Mouse (Mus musculus) cerebellum, postnatal 14 days (tissue): ENCODE results near the gene Foxa3.

Experiments used
- DNase-seq, 2 experiments: peaks; one replicate each; pipeline ENCODE4 v3.0.0; 2021; ENCODE audit warnings: mixed read lengths in 2 of 2

Foxa3 gene

DNA sequence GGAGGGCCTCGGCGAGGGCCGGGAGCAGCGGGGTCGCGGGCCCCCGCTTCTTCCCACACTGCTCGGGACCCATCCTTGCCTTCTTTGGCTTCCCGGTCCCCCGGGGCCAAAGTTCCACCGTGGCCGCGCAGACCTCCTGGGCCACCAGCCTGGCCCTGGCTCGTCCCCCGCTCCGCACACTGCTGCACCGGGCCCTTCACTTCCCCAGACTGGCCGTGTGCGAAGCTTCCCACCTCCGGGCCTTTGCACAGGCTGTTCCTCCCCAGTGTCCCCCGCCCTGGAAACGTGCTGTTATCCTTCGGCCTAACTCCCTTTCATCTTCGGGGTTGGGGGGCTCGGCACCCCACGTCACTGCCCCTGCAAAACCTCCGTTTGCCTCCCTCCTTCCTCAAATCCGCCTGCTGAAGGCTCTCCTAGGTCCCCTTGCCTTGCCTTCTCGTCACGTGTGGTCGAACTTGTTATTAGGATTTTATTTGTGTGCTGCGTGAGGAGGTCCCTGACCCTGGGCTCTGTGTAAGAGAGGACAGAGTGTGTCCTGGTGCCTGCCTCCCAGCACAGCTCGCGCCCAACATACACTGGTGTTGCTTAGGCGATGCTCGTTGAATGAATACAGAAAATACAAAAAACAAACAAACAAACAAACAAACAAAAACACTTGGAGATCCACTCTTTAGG lies 1.4 kb upstream of the Foxa3 start:
- peak; percentile 63 to 68 for DNase-seq

DNA sequence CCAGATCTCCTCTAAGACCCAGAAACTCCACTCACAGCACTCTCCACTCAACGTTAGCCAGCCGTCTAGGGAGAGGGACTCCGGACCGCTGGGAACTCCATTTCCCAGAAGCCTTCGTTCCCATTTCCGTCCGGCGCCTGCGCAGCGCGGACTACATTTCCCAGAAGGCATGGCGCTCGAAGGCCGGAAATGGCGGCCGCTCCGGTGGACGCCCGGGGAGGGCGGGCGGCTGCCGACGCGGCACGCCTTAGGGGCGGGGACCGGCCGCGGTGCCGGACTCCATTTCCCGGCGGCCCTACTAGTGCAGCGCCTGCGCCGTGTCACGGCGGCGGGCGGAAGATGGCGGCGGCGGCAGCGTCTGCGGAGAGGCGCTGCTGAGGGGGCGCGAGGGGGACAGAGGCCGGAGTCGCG lies 763 bp upstream of the Foxa3 start, which contains the start of gene Sympk:
Gene Sympk, plus strand, starts transcription at position 282 of the 411 bp plus-strand sequence.
- DNase-seq = peak; percentile 94 to 96

DNA sequence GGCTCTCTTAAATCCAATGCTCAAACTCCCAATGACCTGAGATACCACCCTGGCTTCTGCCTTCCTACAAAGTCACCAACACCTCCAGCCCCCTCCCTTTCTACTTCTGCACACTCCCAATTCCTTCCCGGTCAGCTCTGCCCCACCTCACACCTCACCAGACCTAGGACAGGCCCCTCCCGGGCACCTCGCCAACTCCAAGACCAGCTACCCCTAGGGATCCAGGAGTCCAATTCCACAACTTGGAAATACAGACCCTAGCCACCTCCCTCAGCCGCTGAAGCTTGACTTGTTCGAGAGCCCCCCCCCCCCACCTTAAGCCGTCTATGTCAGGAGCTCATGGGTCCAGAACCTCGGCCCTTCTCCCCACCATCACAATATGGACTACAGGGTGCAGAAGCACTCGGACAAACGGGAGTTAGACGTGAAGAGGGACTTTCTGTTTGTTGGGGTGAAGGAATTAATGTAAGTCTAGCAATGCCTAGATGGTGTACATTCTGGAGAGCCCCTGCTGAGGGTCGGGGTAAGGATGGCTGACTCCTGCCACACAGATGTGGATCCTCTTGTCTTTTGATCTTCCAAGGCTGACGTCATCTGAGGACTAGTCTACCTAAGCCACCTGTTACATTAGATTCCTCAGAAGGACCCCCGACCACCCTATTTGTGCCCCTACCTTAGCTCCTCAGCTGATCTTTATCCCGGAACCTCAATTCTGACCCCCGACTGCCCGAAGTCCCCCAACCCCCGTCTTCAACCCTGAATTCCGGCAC lies 964 bp downstream of the Foxa3 start:
- DNase-seq = peak in 1 of 2 experiments; percentile 47

DNA sequence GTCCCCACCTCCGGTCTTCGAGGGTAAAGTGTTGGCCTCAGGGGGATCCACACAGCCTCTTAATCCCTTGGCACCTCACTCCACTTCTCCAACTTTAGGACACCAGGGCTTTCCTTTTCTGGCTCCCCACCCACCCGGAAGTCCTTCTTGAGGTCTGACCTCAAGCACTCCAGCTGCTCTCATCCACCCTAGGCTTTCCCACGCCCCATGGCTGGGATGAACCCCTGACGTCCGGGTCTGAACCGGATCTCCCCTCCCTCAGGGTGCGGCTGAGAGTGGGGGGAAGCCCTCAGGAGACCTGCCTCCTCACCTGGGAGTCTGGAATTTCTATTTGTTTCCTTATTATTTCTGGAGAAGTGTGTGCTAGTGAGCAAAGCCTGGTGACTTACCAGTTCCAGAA lies 2.3 kb downstream of the Foxa3 start:
- DNase-seq = no peak

DNA sequence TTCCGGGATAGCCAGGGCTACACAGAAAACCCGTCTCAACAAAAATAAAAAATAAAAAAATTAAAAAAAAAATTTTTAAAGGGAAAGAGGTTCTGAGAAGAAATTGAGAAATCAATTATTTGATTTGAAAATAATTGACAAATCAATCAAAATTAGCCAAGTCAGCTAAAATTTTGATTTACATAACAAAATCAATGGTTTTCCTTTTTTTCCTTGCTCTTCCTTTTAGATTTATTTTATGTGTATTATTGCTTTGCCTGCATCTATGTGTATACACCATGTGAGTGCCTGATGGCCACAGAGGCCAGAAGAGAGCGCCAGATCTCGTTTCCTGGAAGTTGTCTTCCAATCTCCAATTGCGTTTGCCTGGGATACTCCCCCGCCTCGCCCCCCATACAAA lies 5.4 kb downstream of the Foxa3 start:
- DNase-seq = no peak

DNA sequence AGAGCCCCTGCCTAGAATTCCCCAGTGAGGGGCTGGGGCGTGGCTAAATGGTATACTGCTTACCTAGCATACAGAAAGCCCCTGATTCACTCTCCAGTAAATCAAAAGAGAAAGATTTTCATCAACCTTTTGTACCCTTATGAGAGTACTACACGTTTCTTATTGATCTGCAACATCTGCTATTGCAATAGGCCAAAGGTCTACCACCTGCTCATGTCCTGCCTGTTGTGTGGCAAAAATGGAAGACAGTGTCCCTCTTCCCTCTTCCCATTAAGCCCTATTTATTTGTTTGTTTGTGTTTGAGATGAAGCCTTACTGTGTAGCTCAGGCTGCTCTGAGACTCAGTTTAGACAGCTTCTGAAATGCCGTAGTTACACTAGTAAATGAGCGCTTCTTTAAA lies 7.3 kb downstream of the Foxa3 start:
- no peak for DNase-seq

DNA sequence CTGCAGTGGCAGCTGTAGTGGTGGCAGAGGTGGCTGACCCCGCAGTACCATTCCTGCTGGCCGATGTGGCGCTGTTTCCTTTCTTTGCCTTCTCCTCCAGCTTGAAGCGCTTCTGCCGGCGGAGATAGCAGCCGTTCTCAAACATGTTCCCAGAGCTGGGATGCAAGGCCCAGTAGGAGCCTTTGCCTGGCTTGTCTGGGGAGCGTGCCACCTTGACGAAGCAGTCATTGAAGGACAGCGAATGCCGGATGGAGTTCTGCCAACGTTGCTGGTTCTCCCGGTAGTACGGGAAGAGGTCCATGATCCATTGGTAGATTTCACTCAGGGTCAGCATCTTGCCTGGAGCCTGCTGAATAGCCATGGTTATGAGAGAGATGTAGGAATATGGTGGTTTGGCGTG lies 8.9 kb downstream of the Foxa3 start:
- no peak for DNase-seq

DNA sequence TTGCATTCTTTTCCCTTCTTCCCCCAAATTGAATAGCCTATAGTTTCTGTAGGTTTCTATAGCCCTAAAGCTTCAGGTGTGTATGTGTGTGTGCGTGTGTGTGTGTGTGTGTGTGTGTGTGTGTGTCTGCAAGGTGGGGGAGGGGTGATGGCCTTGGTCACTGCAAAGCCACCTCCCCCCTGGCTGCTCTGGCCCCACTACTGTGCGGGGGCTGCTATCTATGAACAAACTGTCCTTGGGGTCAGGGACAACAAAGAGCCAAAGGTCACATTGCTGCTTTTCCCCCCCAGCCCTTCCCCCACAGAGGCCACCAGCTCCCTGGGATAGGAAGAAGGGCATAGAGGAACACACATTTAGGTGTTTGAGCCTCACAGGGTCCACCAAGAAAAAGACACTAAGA lies 10.5 kb downstream of the Foxa3 start:
- no peak for DNase-seq

DNA sequence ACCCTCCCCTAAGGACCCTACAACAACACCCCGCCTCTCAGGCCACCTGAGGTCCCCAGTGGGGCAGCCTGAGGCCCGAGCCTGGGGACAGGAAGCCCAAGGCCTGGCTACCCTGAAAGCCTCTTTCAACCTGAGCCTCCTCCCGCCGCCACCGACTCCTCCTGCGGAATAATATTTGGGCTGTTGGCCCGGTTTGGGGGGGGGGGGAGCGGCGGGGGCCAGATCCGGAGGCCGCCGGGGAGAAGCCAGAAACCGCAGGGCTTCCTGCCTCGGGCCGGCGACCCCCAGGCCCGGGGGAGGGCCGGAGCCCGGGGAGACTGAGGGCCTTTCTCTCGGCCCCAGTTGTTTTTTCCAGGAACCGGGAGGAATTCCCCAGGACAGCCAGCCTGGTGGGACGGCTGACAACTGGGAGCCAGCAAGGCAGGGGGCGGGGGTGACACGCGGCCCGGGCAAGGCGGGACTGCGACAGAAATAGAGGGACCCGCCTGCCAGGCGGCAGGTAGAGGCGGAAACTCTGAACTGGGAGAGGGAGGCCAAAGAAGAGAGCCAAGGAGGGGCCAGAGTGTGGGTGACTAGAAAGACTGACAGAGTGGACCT lies 11.2 kb downstream of the Foxa3 start:
- DNase-seq = no peak

DNA sequence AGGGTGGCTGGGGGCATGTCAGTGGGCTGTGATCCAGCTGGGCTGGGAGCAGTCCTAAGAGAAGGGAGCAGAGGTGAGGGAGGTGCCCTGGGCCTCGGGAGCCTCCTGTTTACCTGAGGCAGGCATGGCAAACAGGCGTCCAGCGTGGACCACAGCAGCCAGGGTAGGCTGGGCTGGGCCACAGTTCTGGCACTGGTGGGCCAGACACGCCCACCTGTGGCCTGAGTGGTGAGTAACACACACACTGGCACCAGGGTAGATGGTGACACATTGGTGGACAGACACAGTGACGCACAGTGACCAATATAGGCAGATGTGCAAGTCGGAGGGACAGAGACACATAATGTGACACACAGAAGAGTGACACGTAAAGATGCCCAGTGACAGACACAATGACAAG lies 12.8 kb downstream of the Foxa3 start:
- DNase-seq = no peak

DNA sequence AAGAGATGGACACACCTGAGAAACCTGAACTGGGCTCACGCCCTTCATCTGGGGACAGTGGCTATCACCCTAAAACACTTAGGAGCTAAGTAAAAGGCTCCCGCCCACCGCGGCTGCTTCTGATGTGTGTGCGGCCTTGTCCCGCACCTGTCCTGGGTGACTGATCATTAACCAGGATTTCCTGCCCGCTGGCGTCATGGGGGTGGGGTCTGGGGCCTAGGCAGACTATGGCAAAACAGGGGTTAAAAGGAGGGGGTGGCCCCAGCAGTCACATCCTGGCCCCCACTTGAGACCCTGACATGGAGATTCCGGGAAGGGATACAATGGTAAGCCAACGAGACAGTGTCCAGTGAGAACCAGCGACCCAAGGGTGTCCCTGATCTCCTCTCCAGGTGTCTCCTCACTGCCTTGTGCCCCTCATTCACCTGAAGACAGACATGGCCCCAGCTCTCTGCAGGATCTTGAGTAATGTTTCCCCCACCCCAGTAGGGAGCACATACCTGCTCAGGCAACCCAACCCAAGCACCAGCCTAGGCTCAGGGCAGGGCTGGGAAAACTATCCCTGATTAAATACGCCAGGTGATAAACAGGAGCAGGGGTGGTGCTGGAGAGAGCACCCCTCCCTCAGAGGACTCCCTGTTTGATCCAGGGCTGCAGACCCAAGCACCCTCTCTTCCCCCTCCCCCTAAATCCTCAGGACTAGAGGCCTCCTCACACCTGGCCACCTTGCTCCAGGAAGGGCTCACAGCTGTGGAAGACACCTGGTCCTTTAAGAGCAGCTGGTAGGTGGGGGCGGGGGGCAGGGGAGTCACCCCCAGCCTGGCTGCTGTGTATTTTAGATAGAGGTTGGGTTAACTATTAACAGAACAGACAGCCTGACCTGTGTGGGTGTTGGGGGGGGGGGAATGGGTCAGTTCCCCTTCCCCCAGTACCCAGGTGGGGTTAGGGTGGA lies 16.0 kb downstream of the Foxa3 start:
- DNase-seq = no peak

DNA sequence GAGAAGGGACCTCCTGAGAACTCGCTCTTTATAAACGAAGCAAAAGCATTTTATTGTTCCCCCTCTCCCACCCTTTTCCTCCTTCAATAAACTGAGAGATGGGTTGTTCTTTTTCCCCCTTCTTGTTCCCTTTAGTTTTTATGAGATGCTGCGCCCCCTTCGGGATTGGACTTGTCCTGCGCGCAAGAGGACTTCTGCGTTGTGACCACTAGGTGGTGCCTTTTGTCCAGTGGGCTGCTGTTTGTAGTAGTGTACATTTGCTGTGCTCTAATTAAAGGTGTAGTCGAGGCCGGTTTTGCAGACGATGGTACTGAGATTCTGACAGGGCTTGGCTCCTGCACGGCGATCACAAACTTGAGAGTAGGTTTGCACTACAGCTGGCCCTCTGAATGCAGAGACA lies 16.9 kb downstream of the Foxa3 start:
- peak; percentile 90 to 92 for DNase-seq

DNA sequence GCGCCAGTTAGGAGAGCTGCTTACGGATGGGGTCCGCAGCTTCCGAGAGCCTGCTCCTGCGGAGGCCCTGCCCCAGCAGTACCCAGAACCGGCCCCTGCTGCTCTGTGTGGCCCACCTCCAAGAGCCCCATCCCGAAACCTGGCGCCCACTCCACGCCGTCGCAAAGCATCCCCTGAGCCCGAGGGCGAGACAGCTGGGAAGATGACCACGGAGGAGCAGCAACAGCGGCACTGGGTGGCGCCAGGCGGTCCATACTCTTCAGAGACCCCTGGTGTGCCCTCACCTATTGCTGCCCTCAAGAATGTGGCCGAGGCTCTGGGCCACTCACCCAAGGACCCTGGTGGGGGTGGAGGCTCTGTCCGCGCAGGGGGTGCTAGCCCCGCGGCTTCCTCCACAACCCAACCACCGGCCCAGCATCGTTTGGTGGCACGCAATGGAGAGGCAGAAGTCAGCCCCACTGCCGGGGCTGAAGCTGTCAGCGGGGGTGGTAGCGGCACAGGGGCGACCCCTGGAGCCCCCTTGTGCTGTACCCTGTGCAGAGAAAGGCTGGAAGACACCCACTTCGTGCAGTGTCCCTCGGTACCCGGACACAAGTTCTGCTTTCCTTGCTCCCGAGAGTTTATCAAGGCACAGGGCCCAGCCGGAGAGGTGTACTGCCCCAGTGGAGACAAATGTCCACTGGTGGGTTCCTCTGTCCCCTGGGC lies 17.8 kb downstream of the Foxa3 start:
- peak; percentile 41 to 47 for DNase-seq

DNA sequence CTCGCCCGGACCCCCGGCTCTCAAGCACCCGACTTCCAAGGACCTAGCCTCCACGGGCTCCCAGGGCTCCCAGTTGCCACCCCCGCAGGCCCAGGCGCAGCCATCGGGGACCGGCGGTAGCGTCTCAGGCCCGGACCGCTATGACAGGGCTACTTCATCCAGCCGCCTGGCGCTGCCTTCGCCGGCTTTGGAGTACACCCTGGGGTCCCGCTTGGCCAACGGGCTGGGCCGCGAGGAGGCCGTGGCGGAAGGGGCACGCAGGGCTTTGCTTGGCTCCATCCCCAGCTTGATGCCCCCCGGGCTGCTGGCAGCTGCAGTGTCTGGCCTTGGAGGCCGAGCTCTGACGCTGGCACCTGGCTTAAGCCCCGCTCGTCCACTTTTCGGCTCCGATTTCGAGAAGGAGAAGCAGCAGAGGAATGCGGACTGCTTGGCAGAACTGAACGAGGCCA lies 18.7 kb downstream of the Foxa3 start:
- DNase-seq = peak; percentile 74 to 78

DNA sequence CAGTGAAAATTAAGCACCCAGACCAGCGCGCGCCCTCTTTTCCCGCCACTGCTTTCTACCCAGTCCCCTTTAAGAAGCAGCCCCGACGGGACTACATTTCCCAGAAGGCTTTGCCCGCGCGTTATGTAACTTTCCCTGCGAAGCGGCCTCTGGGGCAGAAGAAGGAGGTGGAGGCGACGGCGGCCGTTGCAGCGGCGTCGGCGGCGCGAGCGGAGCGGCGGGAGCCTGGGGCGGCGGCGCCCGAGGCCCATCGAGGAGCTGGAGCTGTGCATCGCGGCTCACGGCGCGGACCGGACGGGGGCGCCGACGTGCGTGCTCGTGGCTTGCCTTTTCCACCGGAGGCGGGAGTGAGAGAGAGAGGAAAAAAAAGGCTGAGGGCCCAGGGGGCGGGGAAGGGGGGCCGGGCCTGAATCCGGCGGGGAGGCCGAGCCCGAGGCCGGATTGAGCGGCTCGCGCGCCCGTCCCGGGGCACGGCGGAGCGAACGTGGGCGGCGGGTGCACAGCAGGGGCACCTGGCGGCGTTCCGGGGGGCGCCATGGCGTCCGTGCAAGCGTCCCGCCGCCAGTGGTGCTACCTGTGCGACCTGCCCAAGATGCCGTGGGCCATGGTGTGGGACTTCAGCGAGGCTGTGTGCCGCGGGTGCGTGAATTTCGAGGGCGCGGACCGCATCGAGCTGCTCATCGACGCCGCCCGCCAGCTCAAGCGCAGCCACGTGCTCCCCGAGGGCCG lies 19.3 kb downstream of the Foxa3 start, which contains the start of gene Irf2bp1:
Gene Irf2bp1, plus strand, starts transcription at position 143 of the 729 bp plus-strand sequence.
- DNase-seq = peak; percentile 94 to 97

DNA sequence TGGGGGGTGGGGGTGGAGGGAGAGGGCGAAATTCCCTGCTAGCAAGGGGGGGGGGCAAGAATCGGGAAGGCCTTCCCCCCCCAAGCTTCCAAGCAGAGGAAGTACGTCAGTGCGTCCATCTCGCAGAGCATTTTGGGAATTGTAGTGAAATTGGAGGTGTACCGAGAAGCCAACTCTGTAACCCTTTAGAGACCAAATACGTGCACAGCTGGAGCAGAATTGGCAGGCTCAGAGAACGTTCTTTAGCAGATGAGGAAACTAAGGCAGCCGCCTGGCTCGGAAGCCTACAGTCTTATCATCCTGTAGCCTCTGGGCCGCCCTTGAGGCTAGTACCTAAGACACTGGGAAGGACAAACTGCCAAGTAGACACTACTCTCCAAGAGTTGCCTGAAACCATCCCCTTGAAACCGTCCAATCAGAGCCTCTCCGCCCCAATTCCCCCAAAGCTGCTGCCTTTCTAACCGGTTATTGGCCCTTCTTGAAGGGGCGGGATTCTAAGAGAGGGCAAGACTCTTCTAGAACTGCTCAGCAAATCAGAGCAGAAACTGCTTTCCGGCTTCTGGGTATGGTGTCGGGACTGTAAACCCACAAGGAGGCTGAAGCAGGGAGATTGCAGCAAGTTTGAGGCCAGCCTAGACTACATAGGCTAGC lies 20.4 kb downstream of the Foxa3 start:
- peak; percentile 80 to 84 for DNase-seq

DNA sequence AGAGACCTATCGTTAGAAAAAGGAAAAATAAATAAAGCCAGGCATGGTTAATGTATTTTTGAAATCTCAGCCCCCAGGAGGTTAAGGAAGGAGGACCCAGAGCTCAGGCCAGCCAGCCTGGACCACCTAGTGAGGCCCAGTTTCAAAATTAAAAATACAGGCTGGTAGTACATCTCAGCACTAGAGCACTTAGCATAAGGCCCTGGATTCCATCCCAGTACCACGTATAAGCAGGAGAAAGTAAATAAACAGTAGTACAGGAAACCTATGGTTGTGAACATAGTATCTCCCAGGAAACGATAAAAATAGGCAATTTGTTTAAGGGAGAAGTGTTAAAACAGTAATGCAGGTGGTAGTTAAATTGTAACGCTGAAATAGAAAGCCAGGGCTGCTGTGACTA lies 21.2 kb downstream of the Foxa3 start:
- no peak for DNase-seq

DNA sequence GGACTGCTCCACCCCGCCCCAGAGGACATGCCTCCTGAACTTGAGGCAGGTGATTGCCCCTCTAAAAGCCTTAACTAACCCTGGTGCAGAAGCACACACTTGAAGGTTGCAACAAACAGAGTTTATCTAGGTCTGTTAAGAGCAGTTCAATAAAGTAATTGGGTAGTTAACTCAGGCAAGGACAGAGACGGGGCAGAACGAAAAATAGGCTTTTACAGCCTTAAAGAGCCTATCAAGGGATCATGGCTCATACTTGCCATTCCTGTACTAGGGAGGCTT lies 21.6 kb downstream of the Foxa3 start:
- DNase-seq = no peak

DNA sequence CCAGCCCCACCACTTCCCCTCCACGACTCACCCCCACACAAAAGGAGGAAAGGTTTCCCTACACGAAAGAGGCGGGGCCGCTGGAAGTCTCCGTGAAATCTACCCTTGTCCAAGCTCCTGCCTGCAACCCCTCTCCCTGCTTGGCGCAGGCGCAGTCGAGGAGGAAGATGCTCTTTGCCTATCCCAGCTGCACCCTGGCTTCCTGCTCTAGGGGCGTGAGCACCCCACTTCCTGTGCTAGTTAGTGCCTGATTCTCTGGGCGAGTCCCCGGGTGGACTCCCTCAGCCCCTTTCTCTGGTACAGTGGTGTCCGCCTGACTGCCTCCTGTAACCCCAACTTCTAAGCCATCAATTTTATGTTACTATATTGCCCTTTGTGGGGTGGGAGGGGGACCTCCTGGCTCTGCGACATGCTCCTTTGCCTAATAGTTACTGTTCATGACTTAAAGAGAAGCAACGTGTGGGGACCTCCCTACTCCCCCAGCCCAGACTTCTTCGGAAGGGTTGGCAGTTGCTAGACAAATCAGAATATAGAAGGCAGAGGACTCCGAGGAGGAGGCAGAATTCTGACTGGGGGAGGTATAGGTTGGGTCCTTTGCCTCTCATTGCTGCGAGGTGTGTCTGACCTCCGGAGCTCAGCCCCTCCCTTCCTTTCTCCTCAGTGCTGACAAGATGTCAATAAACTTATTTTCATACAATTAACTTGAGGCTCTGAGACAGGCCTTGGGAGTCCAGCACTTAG lies 22.1 kb downstream of the Foxa3 start:
- no peak for DNase-seq

DNA sequence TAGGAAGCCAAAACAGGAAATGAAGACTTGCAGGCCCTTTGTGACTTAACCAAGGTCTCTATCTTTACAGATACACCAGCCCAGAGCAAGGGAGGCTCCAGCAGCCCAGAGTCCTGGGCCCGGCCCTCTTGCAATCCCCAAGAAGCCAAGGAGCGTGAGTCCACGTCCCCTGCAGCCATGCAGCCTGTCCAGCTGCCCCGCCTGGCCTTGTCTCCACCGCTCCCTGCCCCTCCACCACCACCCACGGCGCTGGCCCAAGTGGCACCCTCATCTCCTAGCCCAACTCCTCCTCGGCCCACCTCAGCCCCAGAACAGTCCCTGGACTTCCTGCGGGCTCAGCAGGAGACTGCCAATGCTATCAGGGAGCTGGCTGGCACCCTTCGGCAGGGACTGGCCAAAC lies 22.9 kb downstream of the Foxa3 start:
- DNase-seq = no peak
